Mouse (Mus musculus) skeletal muscle tissue, postnatal 0 days (tissue): Measurements from ENCODE around the gene Fam181a. TPM values are rescaled to one million over a fixed set of nuclear protein-coding genes. Genes with fewer than 3 reads are reported as not detected.

Experiments
- polyA plus RNA-seq: library from polyadenylated mRNA; unstranded; fragments of >200 nt; fragmentation: Nextera tagmentation; extraction: Ambion mirVana; gene quantifications from 2 replicates; pipeline ENCODE4 v1.2.1, GENCODE M21; 2015

The Fam181a gene
- polyA plus RNA-seq: not detected in 2 replicates

GRCm38 (mm10) chr12:103310744-103311267 lies at the start of gene Fam181a:
Gene Fam181a (plus strand): TSS chr12:103310975.

GRCm38 (mm10) chr12:103355746-103356414 lies 45.1 kb downstream of the Fam181a start, which contains the start of gene Asb2:
Gene Asb2 (minus strand): TSS chr12:103356001.

Other genes with a start within 250 kb of the Fam181a start
- gene Prima1, start 68.8 kb upstream of the Fam181a start, polyA plus RNA-seq: 0.32 and 0.50 TPM in 2 replicates
- 130 and 133 TPM in 2 replicates for gene Asb2, start 45.0 kb downstream of the Fam181a start, polyA plus RNA-seq
- gene Otub2, start 77.7 kb downstream of the Fam181a start, polyA plus RNA-seq: 4.9 and 5.3 TPM in 2 replicates
- gene 9330161L09Rik, start 96.8 kb downstream of the Fam181a start, polyA plus RNA-seq: 0.24 TPM in 1 of 2 replicates, not detected in the other
- gene Ddx24, start 114.9 kb downstream of the Fam181a start, polyA plus RNA-seq: 66.8 and 72.5 TPM in 2 replicates
- gene Ifi27, start 123.2 kb downstream of the Fam181a start, polyA plus RNA-seq: 75.3 and 130 TPM in 2 replicates
- gene Ifi27l2a, start 132.7 kb downstream of the Fam181a start, polyA plus RNA-seq: 88.9 and 116 TPM in 2 replicates
- gene Ifi27l2b, start 146.2 kb downstream of the Fam181a start, polyA plus RNA-seq: not detected in 2 replicates
- gene Ppp4r4, start 221.3 kb downstream of the Fam181a start, polyA plus RNA-seq: 0.06 and 0.22 TPM in 2 replicates